Mouse (Mus musculus) olfactory bulb, adult 2 months (tissue): ENCODE results near the gene Lsp1. TPM values are rescaled to one million over a fixed set of nuclear protein-coding genes. Genes with fewer than 3 reads are reported as not detected.

Source experiments
- H3K27ac ChIP-seq: fragments of 200-500 bp; 2 replicates; pipeline ENCODE4 v1.5.1; 2012; ENCODE audit warnings: low read depth, low read length; ENCODE audit not compliant: insufficient read depth
- H3K4me1 ChIP-seq: fragments of 200-500 bp; 2 replicates; pipeline ENCODE4 v1.6.1; 2012; ENCODE audit warnings: low read length; ENCODE audit not compliant: control insufficient read depth, insufficient read depth
- H3K4me3 ChIP-seq: fragments of 200-500 bp; 2 replicates; pipeline ENCODE4 v1.5.1; 2012; ENCODE audit warnings: mild to moderate bottlenecking, low read depth, low read length, moderate library complexity; ENCODE audit not compliant: insufficient read depth
- CTCF ChIP-seq: fragments of 200-500 bp; IDR thresholded peaks from 2 replicates; pipeline ENCODE4 v1.5.1; 2012; ENCODE audit warnings: low read depth, mild to moderate bottlenecking, low read length, moderate library complexity; ENCODE audit not compliant: insufficient read depth
- POLR2A ChIP-seq: fragments of 200-500 bp; IDR thresholded peaks from 2 replicates; pipeline ENCODE4 v1.6.1; 2012; ENCODE audit warnings: mild to moderate bottlenecking, low read depth, low read length, moderate library complexity; ENCODE audit not compliant: insufficient read depth
- WGBS: fragments of 180-500 bp; shearing (Covaris S2); methylation state at CpG from one replicate; pipeline ENCODE4 v1.1.7; 2018; 5-methylcytosine and 5-hydroxymethylcytosine counted together
- polyA plus RNA-seq: library from polyadenylated mRNA; stranded (reverse); fragments of >200 nt; gene quantifications from 2 replicates; pipeline ENCODE4 v1.2.4, GENCODE M21; 2012; ENCODE audit warnings: low replicate concordance; ENCODE audit not compliant: missing spikeins, insufficient read depth, insufficient read length

Gene Lsp1
- polyA plus RNA-seq, 1 experiment: not detected

DNA sequence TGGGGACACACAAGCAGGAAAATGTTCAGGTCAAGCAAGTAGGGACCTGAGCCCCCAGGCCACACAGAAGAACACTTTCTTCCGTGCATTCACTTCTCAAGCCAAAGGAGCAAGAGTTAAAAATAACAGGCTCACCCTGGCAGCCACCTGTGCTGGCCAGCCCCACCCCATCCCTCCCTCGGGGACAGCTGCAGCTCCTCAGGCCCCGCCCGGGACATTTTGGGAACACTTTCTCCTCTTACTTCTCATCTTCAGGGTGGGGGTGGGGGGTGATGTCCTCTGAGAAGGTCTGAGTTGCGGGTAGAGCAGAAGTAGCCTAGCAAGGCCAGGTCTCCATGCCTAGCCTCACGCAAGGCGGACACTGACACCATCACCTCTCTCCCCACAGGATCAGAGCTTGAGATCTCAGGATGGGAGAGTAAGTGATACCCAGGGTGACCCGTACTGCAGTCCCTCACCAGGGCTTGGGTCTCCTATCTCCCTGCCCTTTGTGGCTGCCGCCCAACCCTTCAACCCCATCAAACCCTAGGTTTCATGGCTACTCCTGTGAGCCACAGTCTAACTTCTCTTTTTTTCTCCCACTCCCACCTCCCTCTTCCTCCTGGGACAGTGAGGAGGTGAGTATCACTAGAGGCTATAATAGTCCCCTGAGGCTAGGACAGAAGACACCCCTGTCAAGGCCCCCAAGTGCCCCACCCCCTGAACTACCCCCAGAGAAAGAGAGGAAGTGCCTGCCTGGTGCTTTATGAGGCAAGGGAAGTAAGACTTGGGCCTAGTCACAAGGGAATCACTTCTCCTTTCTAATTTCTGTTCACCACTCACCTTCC lies 18.3 kb upstream of the Lsp1 start:
- 90% methylated on average over 9 of the region's 9 CpGs for WGBS
- no peak overlapping the region for H3K4me3 ChIP-seq
- TF ChIP-seq CTCF: no peak

GRCm38 (mm10) chr7:142442908-142443420 lies 17.6 kb upstream of the Lsp1 start:
- TF ChIP-seq CTCF (no peak), POLR2A (no peak)
- Histone ChIP-seq H3K27ac (no peak overlapping the region), H3K4me1 (no peaks in the 10 kb centered on the region), H3K4me3 (no peak overlapping the region)
- 82% methylated on average over 7 of the region's 7 CpGs for WGBS

More for the DNA sequence above, 18.3 kb upstream of the Lsp1 start:
- H3K27ac ChIP-seq: no peak overlapping the region
- no peaks in the 10 kb centered on the region for H3K4me1 ChIP-seq

GRCm38 (mm10) chr7:142443474-142443873 lies 17.1 kb upstream of the Lsp1 start:
- no peak overlapping the region for H3K4me3 ChIP-seq
- no peak overlapping the region for H3K27ac ChIP-seq
- 89% methylated on average over 5 of the region's 5 CpGs for WGBS
- H3K4me1 ChIP-seq: no peaks in the 10 kb centered on the region
- TF ChIP-seq CTCF (no peak), POLR2A (no peak)

DNA sequence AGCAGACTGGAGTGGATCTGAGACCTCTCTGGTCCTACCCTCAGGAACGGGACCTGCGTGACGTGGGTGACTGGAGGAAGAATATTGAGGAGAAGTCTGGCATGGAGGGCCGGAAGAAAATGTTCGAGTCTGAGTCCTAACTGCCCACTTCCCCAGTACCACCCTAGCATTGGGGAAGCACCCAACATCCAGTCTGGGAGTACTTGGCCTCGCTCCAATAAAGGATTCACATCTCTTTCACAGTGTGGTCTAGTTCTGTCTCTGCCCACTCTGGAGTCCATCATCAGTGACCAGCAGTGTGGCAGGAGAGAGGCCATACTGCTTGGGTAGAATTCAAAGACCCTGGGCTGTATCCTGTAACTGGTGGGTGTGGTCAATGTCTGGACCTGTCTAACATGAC lies 16.4 kb upstream of the Lsp1 start:
- Histone ChIP-seq H3K4me1 (no peaks in the 10 kb centered on the region), H3K27ac (no peak overlapping the region), H3K4me3 (no peak overlapping the region)
- TF ChIP-seq CTCF: no peak
- no peak for TF ChIP-seq POLR2A
- 98% methylated on average over 6 of the region's 6 CpGs for WGBS

- no peak for TF ChIP-seq CTCF
- no peak for TF ChIP-seq POLR2A
- no peaks in the 10 kb centered on the region for H3K4me1 ChIP-seq
- WGBS: 91% methylated on average over 6 of the region's 6 CpGs
- no peak overlapping the region for H3K27ac ChIP-seq
- H3K4me3 ChIP-seq: no peak overlapping the region
These were observed 15.3 kb upstream of the Lsp1 start for GRCm38 (mm10) chr7:142445324-142445723.

GRCm38 (mm10) chr7:142446264-142446663 lies 14.3 kb upstream of the Lsp1 start:
- Histone ChIP-seq H3K27ac (no peak overlapping the region), H3K4me1 (no peaks in the 10 kb centered on the region), H3K4me3 (no peak overlapping the region)
- 93% methylated on average over 4 of the region's 4 CpGs for WGBS
- TF ChIP-seq POLR2A (no peak), CTCF (no peak)

DNA sequence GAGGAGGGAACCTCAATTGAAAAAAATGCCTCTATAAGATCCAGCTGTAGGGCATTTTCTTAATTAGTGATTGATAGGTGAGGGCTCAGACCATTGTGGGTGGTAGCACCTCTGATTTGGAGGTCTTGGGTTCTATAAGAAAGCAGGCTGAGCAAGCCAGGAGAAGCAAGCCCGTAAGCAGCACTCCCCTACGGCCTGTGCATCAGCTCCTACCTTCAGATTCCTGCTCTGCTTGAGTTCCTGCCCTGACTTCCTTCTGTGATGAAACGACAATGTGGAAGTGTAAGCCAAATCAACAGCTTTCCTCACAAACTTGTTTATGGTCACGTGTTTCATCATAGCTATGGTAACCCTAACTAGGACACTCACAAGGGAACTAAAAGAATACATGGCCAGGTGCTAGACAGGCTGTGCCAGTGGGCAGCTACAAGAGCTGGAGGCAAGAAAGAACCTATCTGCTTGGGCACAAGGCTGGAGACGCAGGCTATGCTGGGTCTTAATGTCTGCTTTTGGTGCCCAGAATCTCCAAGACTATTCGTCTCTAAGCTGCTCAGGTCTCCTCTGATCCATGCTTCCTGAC lies 11.5 kb upstream of the Lsp1 start:
- H3K27ac ChIP-seq: no peak overlapping the region
- WGBS: 75% methylated on average over 6 of the region's 6 CpGs
- TF ChIP-seq POLR2A (no peak), CTCF (no peak)
- H3K4me1 ChIP-seq: no peaks in the 10 kb centered on the region
- H3K4me3 ChIP-seq: no peak overlapping the region

DNA sequence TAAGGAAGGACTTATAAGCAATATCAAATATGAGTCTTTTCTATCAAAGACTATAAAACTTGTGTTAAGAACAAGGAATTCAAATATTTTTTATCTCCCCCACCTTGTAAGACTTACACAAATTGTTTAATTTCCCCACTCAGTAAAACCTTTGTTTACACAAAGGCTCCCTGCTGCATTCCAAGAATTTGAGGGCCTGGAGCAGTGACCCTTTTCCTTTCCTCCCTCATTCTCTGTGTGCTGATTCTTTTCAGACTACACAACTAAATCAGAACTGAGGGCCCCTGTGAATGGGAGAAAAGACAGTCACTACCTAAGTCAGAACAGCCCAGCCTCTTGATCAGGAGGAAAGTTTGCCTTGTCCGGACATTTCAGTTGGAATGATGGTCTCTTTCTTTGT lies 5.9 kb upstream of the Lsp1 start:
- TF ChIP-seq CTCF: no peak
- TF ChIP-seq POLR2A: no peak
- peaks cover 9% of the 10 kb centered on the region; the same call in 1 of the 2 replicates for H3K4me1 ChIP-seq
- H3K27ac ChIP-seq: no peak overlapping the region
- no peak overlapping the region for H3K4me3 ChIP-seq
- 79% methylated on average over 1 of the region's 1 CpGs for WGBS

- Histone ChIP-seq H3K4me3 (no peak overlapping the region), H3K4me1 (peaks cover 9% of the 10 kb centered on the region; the same call in 1 of the 2 replicates), H3K27ac (no peak overlapping the region)
- no peak for TF ChIP-seq CTCF
- TF ChIP-seq POLR2A: no peak
- WGBS: 63% methylated on average over 2 of the region's 2 CpGs
These were observed 5.4 kb upstream of the Lsp1 start for GRCm38 (mm10) chr7:142455251-142455650.
